Mouse (Mus musculus) WW6 (cell line): ENCODE measurements around the gene P2rx7.

ENCODE experiments used
- DNase-seq: peaks from one replicate; pipeline ENCODE4 v3.0.0-alpha.2; 2013; ENCODE audit warnings: low read depth, low spot score

The P2rx7 gene

DNA sequence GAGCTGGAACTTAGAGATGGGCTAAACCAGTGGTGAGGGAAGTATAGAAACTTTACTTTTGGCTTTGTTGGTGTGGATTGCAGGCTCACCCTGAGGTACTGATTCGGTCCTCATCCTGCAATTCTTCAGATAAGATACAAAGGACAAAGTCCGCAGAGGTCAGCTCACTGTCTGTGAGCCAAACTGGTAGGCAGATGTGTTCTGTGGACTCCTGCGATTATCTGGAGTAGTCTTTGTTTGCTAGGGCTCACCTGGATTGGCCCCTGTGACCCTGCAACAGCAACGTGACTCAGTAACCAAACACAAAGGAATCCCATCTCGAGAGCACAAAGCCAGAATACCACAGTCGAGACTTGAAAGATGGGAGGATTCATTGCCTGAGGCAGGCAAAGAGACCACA lies 46.8 kb downstream of the P2rx7 start:
- no peak for DNase-seq

DNA sequence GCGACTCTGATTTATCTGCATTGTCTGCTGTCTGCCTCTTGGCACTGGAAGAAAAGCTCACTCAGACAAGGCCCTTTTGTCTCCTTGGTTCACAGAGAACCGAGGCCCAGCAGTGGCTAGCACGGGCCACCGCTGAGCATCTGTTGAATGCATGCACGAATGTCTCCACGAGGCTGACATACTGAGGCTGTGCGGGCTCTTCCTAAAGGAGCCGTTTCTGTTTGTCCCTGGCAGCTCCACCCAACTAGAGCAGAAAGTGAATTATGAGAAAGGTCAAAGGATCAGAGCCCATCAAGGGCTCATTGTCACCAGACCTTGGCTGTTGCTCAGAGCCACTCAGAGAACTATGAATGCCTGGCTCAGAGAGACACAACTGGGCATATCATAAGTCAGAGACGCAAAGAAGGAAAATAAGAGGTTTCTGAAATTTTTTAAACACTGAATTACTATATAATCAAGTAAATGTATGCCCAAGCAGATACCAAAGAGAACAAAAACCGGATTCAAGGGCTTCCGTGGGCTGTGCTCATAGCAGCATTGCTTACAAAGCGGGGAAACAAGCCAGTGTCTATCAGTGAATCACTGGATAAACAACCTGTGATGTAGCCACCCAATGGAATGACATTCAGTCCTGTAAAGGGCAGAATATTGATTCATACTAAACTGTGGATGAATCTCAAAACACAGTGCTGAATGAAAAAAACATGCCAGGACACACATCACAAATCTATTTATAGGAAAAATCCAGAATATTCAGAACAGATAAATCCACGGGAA lies 49.9 kb downstream of the P2rx7 start:
- no peak for DNase-seq

DNA sequence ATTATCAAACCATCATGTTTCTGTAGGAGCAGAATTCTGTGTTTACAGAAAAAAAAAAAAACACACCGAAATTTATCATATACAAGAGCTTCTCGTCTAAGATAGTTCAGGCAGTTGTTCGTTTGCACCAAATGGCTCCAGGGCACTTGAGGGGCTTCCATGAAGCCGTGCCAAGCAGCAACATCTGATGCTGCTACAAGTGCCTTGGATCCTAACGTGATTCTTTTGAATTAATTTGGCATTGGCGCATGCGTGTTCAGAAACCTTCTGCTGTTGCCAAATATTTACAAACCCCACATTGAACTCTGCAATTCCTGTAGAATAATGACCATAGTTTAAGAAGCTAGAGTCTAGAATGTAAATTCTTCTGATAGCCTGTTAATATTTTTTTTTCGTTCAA lies 51.8 kb downstream of the P2rx7 start:
- DNase-seq = no peak

DNA sequence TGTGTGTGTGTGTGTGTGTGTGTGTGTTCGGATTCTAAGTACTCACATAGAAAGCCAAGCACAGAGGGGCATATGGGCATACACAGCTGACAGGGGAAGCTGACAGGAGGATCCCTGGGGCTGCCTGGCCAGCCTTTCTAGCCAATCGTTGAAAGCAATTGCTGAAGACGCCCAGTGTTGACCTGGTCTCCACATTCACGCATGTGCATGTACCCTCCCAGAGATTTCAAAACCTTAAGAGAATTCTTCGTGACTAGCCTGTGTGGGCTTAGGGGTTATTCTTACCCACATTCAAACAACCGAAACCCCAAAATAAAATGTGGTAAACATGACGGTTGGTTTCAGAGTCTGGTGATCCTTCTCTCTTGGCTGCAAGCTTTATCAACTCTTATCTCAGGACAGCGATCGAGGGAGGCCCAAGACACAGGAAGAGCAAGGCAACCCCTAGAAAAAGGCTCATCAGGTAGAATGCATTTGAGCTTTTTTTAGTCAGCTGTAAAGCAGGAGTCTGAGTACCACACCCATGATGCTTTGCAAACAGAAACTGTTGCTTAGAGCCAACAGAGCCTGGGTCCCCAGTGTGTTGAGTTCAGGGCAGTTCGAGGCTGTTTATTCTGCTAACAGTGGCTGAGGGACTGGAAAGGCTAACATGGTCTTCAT lies 54.5 kb downstream of the P2rx7 start:
- no peak for DNase-seq

GRCm38 (mm10) chr5:122698701-122699060 lies 55.0 kb downstream of the P2rx7 start:
- DNase-seq = no peak

DNA sequence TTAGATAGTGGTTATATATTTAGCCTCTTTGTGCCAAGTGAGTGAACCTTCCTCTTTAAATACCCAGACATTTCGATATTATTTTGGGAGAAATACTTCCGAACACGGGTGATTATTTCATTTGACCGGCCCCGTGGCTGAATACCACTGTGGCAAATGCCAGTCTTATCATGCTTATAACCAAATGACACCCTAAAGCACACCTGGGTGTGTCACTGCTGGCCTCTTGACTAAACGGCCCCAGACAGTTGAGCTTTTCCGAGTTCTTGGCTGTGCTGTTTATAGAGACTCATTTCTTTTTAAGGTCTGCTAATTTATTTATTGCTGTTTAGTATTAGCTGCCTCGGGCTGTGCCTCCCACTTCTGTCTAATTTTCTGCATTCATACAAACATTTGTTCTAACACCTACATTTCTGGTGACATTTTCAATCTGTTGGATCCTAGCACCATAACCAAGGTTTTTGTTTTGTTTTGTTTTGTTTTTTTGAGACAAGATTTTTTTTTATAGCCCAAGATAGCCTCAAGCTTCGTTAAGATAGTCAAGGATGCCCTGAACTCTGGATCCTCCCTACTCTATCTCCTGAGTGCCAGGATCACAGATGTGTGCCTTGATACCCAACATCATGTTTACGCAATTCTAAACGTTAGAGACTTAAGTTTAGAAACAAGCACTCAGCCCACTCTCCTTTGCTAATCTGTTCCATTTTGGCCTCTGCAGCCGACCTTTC lies 56.6 kb downstream of the P2rx7 start:
- DNase-seq = no peak

- DNase-seq = no peak
Measured at GRCm38 (mm10) chr5:122700837-122701212, 57.1 kb downstream of the P2rx7 start.

- no peak for DNase-seq
Measured at GRCm38 (mm10) chr5:122702156-122702555, 58.4 kb downstream of the P2rx7 start.

DNA sequence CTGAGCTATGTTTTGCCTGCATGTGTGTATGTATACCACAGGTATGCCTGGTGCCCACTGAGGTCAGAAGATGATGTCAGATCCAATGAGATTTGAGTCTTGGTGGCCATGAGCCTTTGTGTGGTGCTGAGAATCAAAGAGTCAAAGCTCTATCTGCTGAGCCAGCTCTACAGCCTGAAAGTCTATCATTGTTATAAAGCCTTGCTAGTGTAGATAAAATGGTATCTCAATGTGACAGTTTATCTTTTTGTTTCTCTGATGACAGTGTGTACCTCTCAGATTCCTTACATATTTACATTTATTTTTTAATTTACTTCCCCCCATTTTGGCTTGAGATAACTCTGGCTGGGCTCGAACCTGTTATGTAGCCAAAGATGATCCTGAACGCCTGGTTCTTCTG lies 59.9 kb downstream of the P2rx7 start:
- DNase-seq = no peak

DNA sequence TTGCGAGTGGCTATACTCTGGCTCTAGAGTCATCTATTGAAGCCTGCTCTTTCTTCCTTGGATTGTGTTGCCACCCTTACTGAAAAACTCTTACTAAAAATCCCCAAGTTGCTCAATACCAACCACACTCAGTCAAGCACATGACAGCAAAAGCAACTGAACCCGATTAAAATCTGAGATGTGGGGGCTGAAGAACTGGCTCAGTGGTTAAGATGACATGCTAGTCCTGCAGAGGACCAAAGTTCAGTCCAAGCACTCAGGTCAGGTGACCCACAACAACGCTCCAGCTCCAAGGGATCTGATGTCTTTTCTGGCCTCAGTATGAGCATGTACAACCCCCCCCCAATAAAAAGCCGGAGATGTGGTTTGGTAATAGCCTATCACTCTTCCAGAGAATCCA lies 60.9 kb downstream of the P2rx7 start:
- no peak for DNase-seq

DNA sequence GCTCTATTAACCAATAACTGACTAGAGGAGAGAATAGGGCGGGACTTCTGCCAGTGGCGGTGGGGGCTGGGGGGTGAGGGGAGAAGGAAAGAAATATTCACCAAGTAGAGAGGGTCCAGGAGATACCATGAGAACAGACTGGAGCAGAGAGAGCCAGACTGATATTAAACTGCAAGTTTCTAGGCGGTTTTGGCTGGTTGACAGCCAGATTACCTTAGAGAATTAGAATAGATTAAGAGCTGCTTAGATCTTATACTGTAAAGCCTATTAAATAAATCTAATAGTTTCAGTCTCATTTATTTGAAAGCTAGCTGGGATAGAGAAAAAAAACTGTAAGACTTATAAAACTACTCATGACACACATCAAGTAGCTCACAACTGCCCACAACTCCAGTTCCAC lies 61.5 kb downstream of the P2rx7 start:
- no peak for DNase-seq

DNA sequence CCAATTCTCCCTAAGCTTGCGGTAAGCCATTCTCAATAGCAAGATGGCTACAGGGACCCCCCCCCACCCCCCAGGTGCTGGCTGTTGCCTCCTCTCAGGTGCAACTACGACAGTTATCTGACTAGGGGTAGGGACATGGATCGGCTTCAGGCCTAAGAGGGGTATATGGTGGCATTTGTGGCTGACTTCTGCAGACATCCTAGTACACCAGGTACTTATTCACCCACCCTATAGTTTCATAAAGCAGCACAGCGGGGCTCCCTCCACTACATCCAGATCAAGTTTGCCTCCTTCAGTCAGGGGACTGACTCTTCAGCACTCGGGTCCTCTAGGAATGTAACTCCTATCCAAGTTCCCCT lies 63.2 kb downstream of the P2rx7 start:
- no peak for DNase-seq

DNA sequence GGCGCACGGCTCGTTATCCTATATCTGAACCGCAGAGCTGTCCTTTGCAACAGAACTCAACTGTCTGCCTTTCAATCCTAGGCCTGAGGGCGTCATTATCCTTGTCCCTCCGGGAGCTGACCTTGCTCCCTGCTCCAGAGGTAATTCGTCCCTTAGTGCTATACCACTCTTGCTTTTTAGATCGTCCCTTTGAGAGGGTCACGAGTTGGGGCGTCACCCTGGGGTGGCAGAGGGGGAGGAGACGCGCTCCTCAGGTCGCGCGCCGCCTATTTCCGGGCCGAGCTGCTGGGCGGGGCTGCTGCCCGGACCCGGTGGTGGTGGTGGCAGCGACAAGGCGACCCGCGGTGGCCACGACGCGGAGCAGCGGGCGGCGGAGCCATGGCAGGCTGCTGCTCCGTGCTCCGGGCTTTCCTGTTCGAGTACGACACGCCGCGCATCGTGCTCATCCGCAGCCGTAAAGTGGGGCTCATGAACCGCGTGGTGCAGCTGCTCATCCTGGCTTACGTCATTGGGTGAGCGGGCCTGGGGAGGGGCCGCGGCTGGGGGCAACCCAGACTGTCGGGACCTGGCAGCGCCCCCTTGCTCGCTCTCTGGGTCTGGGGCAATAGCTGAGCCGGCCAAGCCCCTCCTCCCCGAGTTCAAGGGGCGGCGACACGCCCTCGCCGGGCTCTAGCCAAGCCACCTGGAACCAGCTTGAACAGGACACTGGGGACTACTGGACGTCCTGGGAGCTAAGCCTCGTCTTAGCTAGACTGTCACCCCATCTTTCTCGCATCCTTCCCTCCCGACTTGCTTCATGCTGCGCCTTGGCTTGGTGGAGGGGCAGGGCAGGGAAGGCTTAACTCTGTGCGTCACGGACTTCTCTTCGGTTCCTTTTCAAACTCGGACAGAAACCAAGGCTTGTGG lies 63.8 kb downstream of the P2rx7 start, which contains the start of gene P2rx4:
Gene P2rx4, plus strand, starts transcription at position 269 of the 906 bp plus-strand sequence.
- DNase-seq = peak; percentile 70

- no peak for DNase-seq
Measured at GRCm38 (mm10) chr5:122708819-122709218, 65.1 kb downstream of the P2rx7 start.

GRCm38 (mm10) chr5:122715723-122716122 lies 72.0 kb downstream of the P2rx7 start:
- DNase-seq = no peak

DNA sequence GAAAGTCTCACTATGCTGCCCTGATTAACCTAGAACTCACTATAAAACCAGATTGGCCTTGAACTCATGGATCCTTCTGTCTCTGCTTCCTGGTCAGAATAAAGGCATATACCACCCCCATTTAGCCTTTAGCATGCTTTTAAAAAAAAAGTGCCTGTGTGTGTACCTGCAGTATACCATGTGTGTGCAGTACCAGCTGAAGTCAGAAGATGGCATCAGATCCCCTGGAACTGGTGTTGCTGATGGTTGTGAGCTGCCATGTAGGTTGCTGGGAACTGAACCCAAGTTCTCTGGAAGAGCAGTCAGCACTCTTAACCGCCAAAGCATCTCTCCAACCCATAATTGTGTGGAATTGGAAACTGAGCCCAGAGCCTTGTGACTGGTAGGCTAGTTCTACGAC lies 73.1 kb downstream of the P2rx7 start:
- no peak for DNase-seq

DNA sequence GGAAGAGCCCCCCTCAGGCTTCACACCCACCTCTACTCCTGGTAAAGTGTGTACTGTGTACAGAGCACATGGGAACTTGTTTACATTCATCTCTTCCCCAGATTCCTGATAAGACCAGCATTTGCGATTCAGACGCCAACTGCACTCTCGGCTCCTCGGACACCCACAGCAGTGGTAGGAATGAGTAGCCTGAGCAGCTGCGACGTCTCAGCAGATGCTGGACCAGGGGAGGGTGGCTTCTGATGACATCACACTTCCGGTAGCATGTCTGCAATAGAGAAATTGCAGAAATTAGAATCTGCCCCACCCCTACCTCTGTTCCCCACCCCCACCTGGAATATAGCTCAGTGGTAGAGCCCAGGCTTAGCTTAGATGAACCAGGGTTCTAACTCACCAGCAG lies 74.7 kb downstream of the P2rx7 start:
- no peak for DNase-seq

DNA sequence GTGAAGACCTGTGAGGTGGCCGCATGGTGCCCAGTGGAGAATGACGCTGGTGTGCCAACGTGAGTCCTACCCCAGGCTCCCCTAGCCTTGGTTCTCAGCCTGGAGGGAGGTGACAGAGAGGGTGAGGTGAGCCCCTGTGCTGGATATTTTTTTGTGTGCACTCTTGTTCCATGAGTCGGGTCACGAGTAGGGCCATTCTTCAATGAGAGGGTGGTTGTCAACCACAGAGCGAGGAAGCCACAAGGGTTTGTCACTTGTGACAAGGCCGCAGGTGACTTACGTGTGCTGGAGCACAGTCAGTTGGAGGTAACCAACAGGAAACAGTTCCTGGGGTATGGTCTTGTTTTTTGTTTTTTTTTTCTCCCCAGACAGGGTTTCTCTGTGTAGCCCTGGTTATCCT lies 75.5 kb downstream of the P2rx7 start:
- no peak for DNase-seq

DNA sequence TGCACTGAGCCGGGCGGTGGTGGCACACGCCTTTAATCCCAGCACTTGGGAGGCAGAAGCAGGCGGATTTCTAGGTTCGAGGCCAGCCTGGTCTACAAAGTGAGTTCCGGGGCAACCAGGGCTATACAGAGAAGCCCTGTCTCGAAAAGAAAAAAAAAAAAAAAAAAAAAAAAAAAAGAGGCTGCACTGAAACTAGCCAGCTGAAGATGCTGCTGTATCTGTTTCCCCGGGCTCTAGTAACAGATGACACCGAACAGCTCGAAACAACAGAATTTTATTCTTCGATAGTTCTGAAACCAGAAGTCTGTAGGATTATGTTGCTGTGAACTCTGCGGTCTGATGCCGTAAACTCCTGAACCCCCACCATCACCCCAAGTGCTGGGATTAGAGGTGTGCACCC lies 81.7 kb downstream of the P2rx7 start:
- DNase-seq = no peak

- DNase-seq = peak; percentile 61
Measured at GRCm38 (mm10) chr5:122726068-122726467, 82.4 kb downstream of the P2rx7 start.

DNA sequence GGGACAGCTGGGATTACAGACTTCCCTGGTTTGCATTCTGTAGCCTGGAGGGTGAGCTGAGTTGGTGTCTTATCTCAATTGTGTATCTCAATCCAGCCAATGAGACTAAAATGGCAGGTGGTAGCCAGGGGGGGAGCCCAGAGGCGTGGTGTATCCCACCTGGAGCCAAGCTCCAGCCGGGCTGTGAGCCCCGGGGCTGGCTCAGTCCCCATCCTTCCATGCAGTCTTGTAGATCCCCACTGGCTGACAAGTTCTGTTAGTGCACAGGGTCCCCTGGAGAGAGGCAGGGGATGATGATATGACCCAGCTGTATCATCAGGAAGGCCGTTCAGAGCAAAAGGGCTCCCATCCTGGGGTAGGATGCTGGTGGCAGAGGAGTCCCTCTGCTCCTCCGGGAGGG lies 82.9 kb downstream of the P2rx7 start:
- DNase-seq = no peak

DNA sequence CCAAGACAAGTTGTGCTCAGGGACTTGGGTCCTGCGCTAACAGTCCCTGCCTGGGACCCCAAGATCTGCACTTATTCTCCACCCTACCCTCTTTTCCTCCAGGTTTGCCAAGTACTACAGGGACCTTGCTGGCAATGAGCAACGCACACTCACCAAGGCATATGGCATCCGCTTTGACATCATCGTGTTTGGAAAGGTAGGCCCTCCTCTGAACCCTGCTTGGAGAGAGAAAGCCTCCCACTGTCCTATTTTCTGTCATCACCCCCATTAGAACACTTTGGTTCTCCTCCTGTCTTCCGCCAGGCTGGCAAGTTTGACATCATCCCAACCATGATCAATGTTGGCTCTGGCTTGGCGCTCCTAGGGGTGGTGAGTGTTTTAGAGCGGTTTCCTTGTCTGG lies 83.4 kb downstream of the P2rx7 start:
- no peak for DNase-seq
